Mouse (Mus musculus) bone marrow macrophage, adult 2 months (primary cell): Measurements from ENCODE around the gene Gm3625.

ENCODE experiments used
- CTCF ChIP-seq: IDR thresholded peaks from 2 replicates; pipeline ENCODE4 v1.5.1; 2012; ENCODE audit warnings: low read depth, mild to moderate bottlenecking, low read length, moderate library complexity
- POLR2A ChIP-seq: IDR thresholded peaks from 2 replicates; pipeline ENCODE4 v1.6.1; 2012; ENCODE audit warnings: mild to moderate bottlenecking, low read depth, low read length, borderline replicate concordance

GRCm38 (mm10) chr12:4598666-4599428, 6.1 kb upstream of the Gm3625 start:
- no peak for TF ChIP-seq CTCF
- no peak for TF ChIP-seq POLR2A
